Mouse (Mus musculus): ENCODE results near the gene Shroom3. TPM values are rescaled to one million over a fixed set of nuclear protein-coding genes. Genes with fewer than 3 reads are reported as not detected.

Shroom3 gene
- polyA plus RNA-seq, 1 experiment, result 18.6 TPM

DNA sequence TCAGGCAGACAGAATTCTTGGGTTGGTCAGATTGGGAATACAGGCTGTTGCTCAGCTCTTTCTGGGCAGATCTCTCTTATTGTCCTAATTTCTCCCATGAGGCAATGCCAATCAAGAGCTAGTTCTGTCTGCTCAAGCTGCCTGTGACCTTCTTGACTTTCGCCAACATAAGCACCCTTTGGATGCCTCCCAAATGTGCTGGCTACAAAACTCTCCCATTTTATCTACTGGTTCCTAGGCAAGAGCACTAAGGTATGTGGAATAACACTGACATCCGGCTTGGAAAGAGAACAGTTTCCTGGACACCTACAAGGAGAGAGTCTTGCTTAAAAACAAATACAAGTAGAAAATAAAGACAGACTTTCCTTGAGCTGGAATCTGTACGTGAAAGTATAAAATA lies 204.3 kb downstream of the Shroom3 start:
- no peak overlapping the region for H3K4me3 ChIP-seq (ENCODE audit: insufficient read depth, low read depth, low read length)
- peak; percentile 52 for DNase-seq
- H3K27me3 ChIP-seq (replicated peaks; ENCODE audit: control insufficient read depth, insufficient read depth, low read length), result no peaks in the 10 kb centered on the region
- TF ChIP-seq POLR2A (IDR thresholded peaks at IDR 0.05; ENCODE audit: low read depth, low read length) (no peak), CTCF (conservative IDR thresholded peaks at IDR 0.05; ENCODE audit: insufficient read depth, insufficient read length, low read depth, low read length) (no peak)
- no peaks in the 10 kb centered on the region for H3K36me3 ChIP-seq (ENCODE audit: control insufficient read depth, insufficient read depth, low read length)
- H3K4me1 ChIP-seq (ENCODE audit: control insufficient read depth, insufficient read depth, low read length), result peaks cover 19% of the 10 kb centered on the region
- 49% methylated on average over 3 of the region's 3 CpGs for WGBS
- H3K27ac ChIP-seq (ENCODE audit: insufficient read depth, low read depth, low read length), result peak overlapping the region; percentile 58

- H3K27ac ChIP-seq (ENCODE audit: insufficient read depth, low read depth, low read length), result no peak overlapping the region
- no peak overlapping the region for H3K4me3 ChIP-seq (ENCODE audit: insufficient read depth, low read depth, low read length)
- DNase-seq, result no peak
These were observed 205.5 kb downstream of the Shroom3 start for GRCm38 (mm10) chr5:92888628-92889241.

DNA sequence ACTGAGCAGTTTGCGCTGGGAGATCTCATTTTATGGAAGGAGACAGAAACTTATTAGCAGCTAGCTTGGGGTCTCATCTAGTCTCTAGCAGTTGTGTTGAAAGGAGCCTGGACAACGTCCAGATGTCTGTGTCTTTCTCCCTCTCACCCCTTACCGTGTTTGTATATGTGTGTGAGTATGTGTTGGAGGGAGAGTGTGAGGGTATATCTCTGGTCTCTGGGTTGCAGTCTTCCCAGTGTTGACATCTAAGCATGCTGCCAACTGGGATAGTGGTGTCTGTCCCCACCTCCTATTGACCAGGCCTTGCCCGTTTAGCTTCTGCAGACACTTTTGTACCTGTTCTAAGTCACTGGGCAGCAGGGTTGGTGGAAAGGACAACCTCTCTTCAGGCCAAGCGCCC lies 207.7 kb downstream of the Shroom3 start:
- Histone ChIP-seq H3K27me3 (replicated peaks; ENCODE audit: control insufficient read depth, insufficient read depth, low read length) (no peaks in the 10 kb centered on the region), H3K4me3 (ENCODE audit: insufficient read depth, low read depth, low read length) (no peak overlapping the region), H3K27ac (ENCODE audit: insufficient read depth, low read depth, low read length) (no peak overlapping the region), H3K4me1 (ENCODE audit: control insufficient read depth, insufficient read depth, low read length) (peaks cover 24% of the 10 kb centered on the region), H3K36me3 (ENCODE audit: control insufficient read depth, insufficient read depth, low read length) (no peaks in the 10 kb centered on the region)
- WGBS, result 88% methylated on average over 5 of the region's 5 CpGs
- DNase-seq, result no peak
- TF ChIP-seq CTCF (conservative IDR thresholded peaks at IDR 0.05; ENCODE audit: insufficient read depth, insufficient read length, low read depth, low read length), result no peak
- TF ChIP-seq POLR2A (IDR thresholded peaks at IDR 0.05; ENCODE audit: low read depth, low read length), result no peak

More at GRCm38 (mm10) chr5:92888628-92889241, 205.5 kb downstream of the Shroom3 start:
- peaks cover 24% of the 10 kb centered on the region for H3K4me1 ChIP-seq (ENCODE audit: control insufficient read depth, insufficient read depth, low read length)
- no peaks in the 10 kb centered on the region for H3K36me3 ChIP-seq (ENCODE audit: control insufficient read depth, insufficient read depth, low read length)
- WGBS, result 74% methylated on average over 8 of the region's 8 CpGs
- TF ChIP-seq CTCF (conservative IDR thresholded peaks at IDR 0.05; ENCODE audit: insufficient read depth, insufficient read length, low read depth, low read length) (no peak), POLR2A (IDR thresholded peaks at IDR 0.05; ENCODE audit: low read depth, low read length) (no peak)
- H3K27me3 ChIP-seq (replicated peaks; ENCODE audit: control insufficient read depth, insufficient read depth, low read length), result no peaks in the 10 kb centered on the region

DNA sequence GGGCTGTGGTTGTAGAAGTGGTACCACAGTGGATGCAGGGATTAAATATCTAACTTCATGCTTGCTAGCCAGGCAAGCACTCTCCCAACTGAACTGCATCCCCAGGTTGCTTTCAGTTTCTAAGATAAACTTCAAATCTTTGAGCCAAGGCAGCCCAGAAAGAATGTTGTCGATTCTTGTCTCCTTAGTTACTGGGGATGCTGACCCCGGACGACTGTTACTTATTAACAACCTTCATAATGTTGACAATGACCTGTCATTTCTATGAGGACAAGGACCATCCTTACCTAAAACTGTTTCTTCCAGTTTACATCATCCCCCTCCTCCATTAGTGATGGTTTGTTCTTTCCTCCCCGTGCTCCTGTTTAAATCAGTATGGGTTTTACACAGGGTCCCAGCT lies 210.0 kb downstream of the Shroom3 start:
- H3K4me3 ChIP-seq (ENCODE audit: insufficient read depth, low read depth, low read length), result no peak overlapping the region
- H3K4me1 ChIP-seq (ENCODE audit: control insufficient read depth, insufficient read depth, low read length), result peaks cover 11% of the 10 kb centered on the region; the same call in 1 of the 2 replicates
- no peaks in the 10 kb centered on the region for H3K27me3 ChIP-seq (replicated peaks; ENCODE audit: control insufficient read depth, insufficient read depth, low read length)
- WGBS, result 23% methylated on average over 4 of the region's 4 CpGs
- H3K27ac ChIP-seq (ENCODE audit: insufficient read depth, low read depth, low read length), result peak overlapping the region; percentile 75; the same call in 1 of the 2 replicates
- no peaks in the 10 kb centered on the region for H3K36me3 ChIP-seq (ENCODE audit: control insufficient read depth, insufficient read depth, low read length)
- DNase-seq, result peak; percentile 23
- TF ChIP-seq CTCF (conservative IDR thresholded peaks at IDR 0.05; ENCODE audit: insufficient read depth, insufficient read length, low read depth, low read length) (no peak), POLR2A (IDR thresholded peaks at IDR 0.05; ENCODE audit: low read depth, low read length) (no peak)

DNA sequence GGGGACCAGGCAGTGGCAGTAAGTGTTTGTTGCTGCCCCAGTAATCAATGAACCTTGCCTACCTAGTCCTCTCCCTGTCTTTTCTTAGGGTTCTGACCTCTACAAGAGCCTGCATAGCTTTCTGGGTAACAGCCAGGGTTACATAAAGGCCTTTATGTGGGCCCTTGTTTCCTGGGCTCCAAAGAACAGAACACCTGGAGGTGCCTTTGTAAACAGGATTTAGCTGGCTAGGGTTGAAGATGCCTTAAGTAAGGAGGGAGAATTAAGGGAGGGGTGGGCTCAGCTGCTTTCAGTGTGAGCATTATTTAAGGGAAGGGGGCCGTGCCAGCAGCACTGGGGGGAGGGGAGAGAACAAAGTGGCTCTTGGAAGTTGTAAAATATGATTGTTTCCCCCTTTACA lies 210.5 kb downstream of the Shroom3 start:
- DNase-seq, result peak; percentile 23
- Histone ChIP-seq H3K27ac (ENCODE audit: insufficient read depth, low read depth, low read length) (peak overlapping the region; percentile 75; the same call in 1 of the 2 replicates), H3K36me3 (ENCODE audit: control insufficient read depth, insufficient read depth, low read length) (no peaks in the 10 kb centered on the region), H3K4me1 (ENCODE audit: control insufficient read depth, insufficient read depth, low read length) (peaks cover 15% of the 10 kb centered on the region; the same call in 1 of the 2 replicates), H3K27me3 (replicated peaks; ENCODE audit: control insufficient read depth, insufficient read depth, low read length) (no peaks in the 10 kb centered on the region), H3K4me3 (ENCODE audit: insufficient read depth, low read depth, low read length) (no peak overlapping the region)
- no peak for TF ChIP-seq POLR2A (IDR thresholded peaks at IDR 0.05; ENCODE audit: low read depth, low read length)
- no peak for TF ChIP-seq CTCF (conservative IDR thresholded peaks at IDR 0.05; ENCODE audit: insufficient read depth, insufficient read length, low read depth, low read length)
- 24% methylated on average over 1 of the region's 1 CpGs for WGBS

DNA sequence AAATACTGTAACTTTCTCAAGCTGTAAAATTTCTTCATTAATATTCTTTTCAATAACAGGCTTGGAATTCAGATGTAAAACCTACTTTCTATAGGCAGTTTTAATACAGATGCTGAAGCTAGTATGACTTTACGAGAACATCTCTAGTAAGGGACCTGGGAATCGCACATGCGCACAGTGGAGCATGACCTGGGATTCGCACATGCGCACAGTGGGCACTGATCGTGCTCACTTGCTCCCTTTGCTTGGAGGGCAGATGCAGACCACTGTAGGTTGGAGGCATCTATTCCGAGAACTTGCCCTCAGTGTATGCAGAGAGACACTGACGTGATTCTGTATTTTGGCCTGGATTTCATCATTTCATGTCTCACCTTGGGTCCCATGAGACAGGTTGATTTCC lies 212.6 kb downstream of the Shroom3 start:
- Histone ChIP-seq H3K4me3 (ENCODE audit: insufficient read depth, low read depth, low read length) (no peak overlapping the region), H3K4me1 (ENCODE audit: control insufficient read depth, insufficient read depth, low read length) (peaks cover 17% of the 10 kb centered on the region; the same call in 1 of the 2 replicates), H3K36me3 (ENCODE audit: control insufficient read depth, insufficient read depth, low read length) (no peaks in the 10 kb centered on the region), H3K27ac (ENCODE audit: insufficient read depth, low read depth, low read length) (no peak overlapping the region), H3K27me3 (replicated peaks; ENCODE audit: control insufficient read depth, insufficient read depth, low read length) (no peaks in the 10 kb centered on the region)
- 91% methylated on average over 8 of the region's 8 CpGs for WGBS
- no peak for DNase-seq
- no peak for TF ChIP-seq POLR2A (IDR thresholded peaks at IDR 0.05; ENCODE audit: low read depth, low read length)

GRCm38 (mm10) chr5:92896725-92897280 lies 213.6 kb downstream of the Shroom3 start:
- no peak for DNase-seq
- 86% methylated on average over 1 of the region's 1 CpGs for WGBS
- no peak overlapping the region for H3K4me3 ChIP-seq (ENCODE audit: insufficient read depth, low read depth, low read length)
- no peaks in the 10 kb centered on the region for H3K36me3 ChIP-seq (ENCODE audit: control insufficient read depth, insufficient read depth, low read length)
- TF ChIP-seq CTCF (conservative IDR thresholded peaks at IDR 0.05; ENCODE audit: insufficient read depth, insufficient read length, low read depth, low read length), result no peak
- TF ChIP-seq POLR2A (IDR thresholded peaks at IDR 0.05; ENCODE audit: low read depth, low read length), result no peak
- peaks cover 19% of the 10 kb centered on the region for H3K4me1 ChIP-seq (ENCODE audit: control insufficient read depth, insufficient read depth, low read length)
- no peak overlapping the region for H3K27ac ChIP-seq (ENCODE audit: insufficient read depth, low read depth, low read length)
- no peaks in the 10 kb centered on the region for H3K27me3 ChIP-seq (replicated peaks; ENCODE audit: control insufficient read depth, insufficient read depth, low read length)

Data from kidney, adult 2 months (tissue).